Mouse (Mus musculus): ENCODE results near the gene H2afz.

H2afz gene

DNA sequence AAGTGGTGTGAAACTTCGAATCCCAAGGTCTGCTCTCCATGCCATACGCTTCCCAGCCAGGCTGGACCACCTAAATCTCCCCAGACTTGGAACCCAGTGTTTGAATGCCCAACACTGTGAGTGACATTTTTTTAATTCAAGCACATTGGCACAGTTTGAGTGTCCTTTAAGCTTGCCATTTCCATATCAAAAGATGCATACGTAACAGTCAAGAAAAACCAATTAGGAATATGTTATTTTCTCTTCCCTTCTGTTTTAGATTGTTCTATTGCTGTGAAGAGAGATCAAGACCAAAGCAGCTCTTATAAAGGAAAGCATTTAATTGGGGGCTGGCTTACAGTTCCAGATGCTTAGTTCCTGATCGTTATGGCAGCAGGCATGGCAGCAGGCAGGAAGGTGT is 2.9 kb upstream of the H2afz start:
- in situ Hi-C loops (cut with MboI; ENCODE audit: unreplicated experiment in 2 of 2) = loop anchor here (10.0 to 25.0 kb wide), 2 partner anchors 576 to 583 kb away; partner anchors contain the start of gene Adh5 (in 2 of the 2)

DNA sequence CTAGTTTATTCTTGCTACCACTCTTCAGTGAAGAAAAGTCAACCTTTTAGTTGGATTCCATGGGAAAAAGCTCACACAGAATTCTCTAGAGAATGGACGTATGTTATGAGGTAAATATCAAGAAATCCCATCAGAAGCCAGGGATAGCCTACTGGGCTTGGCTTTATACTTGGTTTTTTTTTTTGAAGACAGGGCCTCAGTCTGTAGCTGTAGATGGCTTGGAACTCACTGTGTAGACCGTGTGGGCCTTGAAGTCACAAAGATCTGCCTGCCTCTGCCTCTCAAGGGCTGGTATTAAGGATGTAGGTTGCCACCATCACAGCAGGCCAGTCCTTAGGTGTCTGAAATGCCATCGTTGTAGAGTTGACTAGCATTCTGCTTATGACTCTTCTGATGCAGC is 1.7 kb upstream of the H2afz start:
- in situ Hi-C loops (cut with MboI; ENCODE audit: unreplicated experiment in 2 of 2) = loop anchor here (10.0 to 25.0 kb wide), 2 partner anchors 575 to 582 kb away; partner anchors contain the start of gene Adh5 (in 2 of the 2)

DNA sequence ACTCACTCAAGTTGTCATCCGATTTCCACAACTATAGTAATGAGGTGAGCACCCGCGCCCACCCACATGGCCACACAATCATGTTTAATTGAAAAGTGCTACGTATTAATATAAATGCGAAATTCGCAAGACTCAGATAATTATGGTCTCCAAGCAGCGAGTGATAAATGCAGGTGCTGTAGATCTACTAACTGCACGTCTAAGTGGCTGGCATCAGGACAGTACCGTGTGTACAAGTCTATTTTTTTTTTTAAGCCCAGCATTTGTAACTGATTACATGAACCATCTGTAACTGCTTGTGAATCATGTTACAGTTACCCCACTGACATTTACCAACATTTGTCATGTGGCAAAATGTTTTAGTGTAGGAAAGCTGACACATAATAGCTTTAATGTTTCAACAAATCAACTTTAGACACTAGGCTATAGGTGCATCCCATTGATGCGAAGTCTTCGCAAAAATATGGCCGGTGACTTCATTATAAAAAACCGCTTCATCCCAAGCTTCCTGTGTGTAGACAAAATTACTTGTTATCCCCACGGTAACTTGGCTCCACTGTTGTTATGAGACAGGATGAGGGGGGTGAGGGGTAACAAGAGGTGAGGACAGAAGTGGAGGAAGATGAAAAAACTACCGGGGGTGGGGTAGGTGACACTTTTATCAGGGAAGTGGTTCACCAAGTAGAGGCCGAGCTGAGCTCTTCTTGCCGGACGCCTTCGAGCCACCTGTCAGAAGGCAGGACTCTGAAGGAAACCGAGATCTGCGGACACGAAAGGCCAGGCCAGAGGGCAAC is 760 bp upstream of the H2afz start:
- in situ Hi-C loops (cut with MboI; ENCODE audit: unreplicated experiment in 2 of 2) = loop anchor here (10.0 to 25.0 kb wide), 2 partner anchors 574 to 581 kb away; partner anchors contain the start of gene Adh5 (in 2 of the 2)

DNA sequence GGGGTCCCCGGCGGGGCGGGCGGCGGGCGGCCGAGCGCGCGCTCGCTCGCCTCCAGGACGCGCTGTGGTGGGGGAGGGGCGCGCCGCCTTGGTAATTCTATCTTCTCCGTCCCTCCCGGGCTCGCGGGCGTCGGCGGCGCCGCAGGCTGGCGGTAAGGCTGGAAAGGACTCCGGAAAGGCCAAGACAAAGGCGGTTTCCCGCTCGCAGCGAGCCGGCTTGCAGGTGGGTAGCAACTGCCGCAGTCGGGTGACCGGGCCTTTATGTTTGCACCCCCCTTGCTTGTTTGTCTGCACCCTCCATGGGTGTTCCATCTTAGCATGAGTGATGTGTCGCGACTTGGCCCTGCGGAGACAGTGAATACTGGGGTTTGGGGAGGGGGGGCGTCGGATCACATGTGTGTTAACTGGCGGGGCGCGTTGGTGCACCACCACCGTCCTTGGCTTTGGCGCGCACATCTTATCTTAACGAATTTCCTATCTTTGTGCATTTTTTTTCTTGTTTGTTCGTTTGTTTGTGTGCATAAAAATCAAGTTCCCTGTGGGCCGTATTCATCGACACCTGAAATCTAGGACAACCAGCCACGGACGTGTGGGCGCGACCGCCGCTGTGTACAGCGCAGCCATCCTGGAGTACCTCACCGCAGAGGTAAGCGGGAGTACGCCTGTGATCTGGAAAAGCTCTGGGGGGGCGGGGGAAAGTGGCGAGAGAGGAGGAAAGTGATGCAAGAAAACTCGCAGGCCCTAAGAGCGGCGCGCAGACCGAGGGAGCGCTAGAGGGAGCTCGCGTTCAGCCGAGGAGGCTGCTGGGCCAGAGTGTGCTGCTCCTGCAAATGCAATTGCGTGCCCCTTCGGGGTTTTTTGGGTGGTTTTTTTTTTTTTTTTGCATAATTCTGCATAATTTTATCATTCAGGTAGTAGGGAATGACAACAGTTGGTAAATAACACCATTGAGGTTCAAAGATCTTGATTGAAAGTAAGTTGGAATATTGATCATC is 998 bp downstream of the H2afz start:
- in situ Hi-C loops (cut with MboI; ENCODE audit: unreplicated experiment in 2 of 2) = loop anchor here (5.0 to 25.0 kb wide), 7 partner anchors 52 to 580 kb away; partner anchors contain the start of genes Adh5 (in 2 of the 2), Lamtor3 (in 2 of the 2), Mttp (in 1 of the 2) and Trmt10a (in 1 of the 2)

DNA sequence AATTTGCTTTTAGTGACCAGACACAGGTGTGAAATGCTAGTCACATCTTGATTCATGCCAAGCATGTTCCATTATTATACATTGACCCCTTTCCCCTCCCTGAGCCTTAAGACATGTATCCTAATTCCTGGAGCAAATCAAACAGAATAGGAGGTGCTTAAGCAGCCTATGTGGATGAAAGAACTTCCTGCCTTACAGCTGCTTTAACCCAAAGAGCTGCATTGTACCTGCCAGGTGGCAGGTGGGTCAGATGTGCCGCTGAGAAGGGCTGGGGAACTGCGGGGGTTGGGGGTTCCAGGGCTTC is 2.8 kb downstream of the H2afz start:
- in situ Hi-C loops (cut with MboI; ENCODE audit: unreplicated experiment in 2 of 2) = loop anchor here (5.0 to 25.0 kb wide), 7 partner anchors 50 to 578 kb away; partner anchors contain the start of genes Adh5 (in 2 of the 2), Lamtor3 (in 2 of the 2), Mttp (in 1 of the 2) and Trmt10a (in 1 of the 2)

DNA sequence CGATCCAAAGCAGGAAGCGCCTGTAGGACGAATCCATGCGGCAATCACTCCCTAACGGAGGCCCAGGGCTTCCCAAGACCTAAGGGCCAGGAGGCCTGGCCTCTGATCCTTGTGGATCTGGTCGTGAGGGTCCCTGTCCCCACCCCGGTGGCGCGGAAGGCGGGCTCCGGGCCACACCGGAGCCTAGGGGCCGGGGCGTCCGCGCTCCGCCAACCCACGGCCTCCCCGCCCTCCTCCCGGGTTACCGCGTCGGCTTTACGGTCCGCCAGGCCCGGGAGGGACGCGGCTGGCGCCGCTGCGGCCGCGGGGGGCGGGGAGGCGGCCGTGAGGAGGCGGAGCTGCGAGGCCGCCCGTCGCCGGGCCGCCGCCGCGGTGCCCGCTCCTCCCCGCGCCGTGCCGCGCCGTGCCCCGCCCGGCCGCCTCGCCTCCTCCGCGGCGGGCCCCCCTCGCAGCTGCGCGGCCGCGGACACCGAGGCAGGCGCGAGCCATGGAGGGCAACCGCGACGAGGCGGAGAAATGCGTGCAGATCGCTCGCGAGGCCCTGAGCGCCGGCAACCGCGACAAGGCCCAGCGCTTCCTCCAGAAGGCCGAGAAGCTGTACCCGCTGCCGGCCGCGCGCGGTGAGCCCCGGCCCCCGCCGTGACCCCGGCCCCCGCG is 3.3 kb downstream of the H2afz start, which contains the start of gene Dnajb14:
Dnajb14 (plus strand) TSS at position 239 of the 657 bp plus-strand sequence.
- in situ Hi-C loops (cut with MboI; ENCODE audit: unreplicated experiment in 2 of 2) = loop anchor here (5.0 to 25.0 kb wide), 7 partner anchors 50 to 577 kb away; partner anchors contain the start of genes Adh5 (in 2 of the 2), Lamtor3 (in 2 of the 2), Mttp (in 1 of the 2) and Trmt10a (in 1 of the 2)

DNA sequence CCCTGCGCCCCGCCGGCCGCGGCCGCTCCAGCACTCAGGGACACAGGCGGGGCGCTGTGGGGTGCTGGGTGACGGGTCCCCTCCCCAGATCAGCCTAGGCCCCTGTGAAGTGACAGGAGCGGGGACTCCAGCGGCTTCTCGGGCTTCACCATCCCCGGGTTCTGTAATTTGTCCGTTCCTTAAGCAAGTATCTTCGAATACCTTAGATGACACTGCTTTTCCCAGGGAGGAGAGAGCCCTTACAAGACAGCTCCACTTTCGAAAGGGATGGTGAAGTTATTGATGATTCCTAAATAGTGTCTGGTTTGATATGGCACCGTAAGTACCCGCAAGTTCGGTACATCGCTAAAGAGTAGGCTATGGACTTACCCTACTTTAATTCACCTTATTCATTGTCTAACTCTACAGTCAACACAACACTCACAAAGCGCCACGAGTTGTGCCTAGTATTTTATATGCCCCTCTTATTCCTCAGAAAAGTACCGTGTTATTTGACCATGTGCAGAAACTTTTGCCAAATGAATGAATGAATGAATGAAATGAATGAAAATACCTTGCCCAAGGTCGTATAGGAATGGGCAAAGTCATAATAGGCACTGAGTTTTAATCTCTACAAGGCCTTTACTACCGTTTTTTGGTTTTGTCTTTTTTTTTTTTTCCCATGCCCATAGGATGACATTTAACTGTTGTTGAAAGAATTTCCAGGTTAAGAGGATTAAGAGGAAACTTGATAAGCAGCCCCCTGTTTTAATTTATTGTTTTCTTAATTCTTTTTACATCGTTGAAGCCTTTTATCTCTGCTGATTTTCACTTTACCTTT is 4.0 kb downstream of the H2afz start:
- in situ Hi-C loops (cut with MboI; ENCODE audit: unreplicated experiment in 2 of 2) = loop anchor here (5.0 to 25.0 kb wide), 7 partner anchors 49 to 576 kb away; partner anchors contain the start of genes Adh5 (in 2 of the 2), Lamtor3 (in 2 of the 2), Mttp (in 1 of the 2) and Trmt10a (in 1 of the 2)

DNA sequence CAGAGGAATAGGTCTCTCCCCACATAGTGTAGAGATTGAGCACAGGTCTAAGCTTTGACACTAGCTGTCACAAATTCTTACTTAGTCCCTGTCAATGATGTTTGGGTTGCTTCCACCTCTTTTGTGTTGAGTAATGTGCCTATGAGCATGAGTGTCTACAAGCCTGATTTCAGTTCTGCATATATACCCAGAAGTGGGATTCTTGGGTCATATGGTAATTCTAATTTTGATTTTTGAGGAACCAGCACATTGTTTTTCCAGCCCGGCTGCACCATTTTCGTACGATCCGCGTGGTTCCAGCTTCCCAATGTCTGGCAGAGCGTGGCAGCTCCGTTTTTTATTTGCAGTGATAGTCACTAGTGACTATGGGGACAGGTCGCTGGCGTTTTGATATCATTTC is 5.1 kb downstream of the H2afz start:
- in situ Hi-C loops (cut with MboI; ENCODE audit: unreplicated experiment in 2 of 2) = loop anchor here (5.0 to 25.0 kb wide), 7 partner anchors 48 to 575 kb away; partner anchors contain the start of genes Adh5 (in 2 of the 2), Lamtor3 (in 2 of the 2), Mttp (in 1 of the 2) and Trmt10a (in 1 of the 2)

DNA sequence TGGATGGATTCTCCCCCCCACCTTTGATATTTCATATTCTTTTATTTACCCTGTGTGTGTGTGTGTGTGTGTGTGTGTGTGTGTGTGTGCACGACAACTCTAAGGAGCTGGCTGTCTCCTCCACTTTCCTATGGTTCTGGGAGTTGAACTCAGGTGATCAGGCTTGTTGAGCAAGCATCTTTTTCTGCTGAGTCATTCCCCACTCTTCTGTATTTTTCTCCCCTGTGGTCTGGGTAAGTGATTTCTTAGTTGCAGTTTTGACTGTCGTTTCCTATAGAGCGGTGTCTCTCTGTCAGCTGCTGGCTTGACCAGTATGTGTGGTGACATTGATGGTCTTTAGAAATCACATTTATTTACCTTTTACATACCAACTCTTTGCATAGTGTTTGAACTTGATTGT is 15.0 kb downstream of the H2afz start:
- in situ Hi-C loops (cut with MboI; ENCODE audit: unreplicated experiment in 2 of 2) = no loop called here

DNA sequence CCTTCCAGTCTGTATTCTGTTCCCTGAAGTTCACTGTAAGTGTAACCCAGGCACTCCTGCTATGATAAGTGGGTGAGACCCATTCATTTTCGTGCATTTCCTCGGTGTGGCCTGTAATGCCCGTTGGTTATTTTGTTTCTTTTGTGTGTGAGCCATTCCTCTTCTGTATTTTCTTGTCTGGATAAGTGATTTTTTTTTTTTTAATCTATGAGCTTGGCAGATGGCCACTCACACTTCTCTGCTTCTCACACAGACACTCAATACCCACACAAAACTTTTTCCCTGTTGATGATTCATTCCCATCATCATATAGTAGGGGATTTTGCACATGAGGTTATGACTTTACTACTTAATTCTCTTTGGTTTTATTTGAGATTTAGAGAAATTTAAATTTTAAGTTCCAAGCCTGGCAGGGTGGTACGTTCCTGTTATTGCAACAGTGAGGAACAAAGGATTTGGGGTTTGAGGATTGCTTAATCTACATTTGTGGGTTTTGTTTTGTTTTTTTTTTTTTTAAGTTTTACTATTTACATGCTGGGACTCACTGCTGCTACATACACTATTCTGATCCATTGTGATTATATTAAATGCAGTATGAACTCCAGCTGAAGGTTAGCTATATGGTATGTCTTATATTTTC is 15.9 kb downstream of the H2afz start:
- in situ Hi-C loops (cut with MboI; ENCODE audit: unreplicated experiment in 2 of 2) = no loop called here

DNA sequence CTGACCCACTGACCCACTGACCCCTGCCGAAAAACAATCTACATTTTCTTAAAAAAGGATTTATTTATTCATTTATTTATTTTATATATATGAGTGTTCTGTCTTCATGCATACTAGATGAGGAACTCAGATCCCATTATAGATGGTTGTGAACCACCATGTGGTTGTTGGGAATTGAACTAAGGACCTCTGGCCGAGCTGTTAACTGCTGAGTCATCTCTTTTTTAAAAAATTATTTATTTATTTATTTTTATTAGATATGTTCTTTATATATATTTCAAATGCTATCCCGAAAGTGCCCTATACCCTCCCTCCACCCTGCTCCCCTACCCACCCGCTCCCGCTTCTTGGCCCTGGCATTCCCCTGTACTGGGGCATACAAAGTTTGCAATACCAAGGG is 16.8 kb downstream of the H2afz start:
- in situ Hi-C loops (cut with MboI; ENCODE audit: unreplicated experiment in 2 of 2) = no loop called here

DNA sequence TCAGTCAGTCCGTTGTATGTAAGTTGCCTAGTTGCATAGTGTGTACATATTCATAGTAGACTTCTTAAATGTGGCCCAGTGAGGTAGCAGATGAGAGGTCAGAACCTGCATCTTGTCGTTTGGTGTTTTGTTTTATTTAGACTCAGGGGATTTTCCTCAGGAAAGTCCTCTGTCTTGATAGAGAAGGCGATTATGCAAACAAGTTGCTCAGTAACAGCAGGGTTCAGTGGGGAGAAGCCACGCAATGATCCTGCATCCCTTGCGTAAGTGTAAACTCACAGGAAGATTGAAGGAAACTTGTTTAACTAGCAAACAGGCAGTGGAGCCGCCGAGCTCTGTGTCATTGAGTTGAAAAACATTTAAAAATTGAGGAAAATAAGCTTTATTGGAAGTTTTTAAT is 23.7 kb downstream of the H2afz start:
- in situ Hi-C loops (cut with MboI; ENCODE audit: unreplicated experiment in 2 of 2) = no loop called here

DNA sequence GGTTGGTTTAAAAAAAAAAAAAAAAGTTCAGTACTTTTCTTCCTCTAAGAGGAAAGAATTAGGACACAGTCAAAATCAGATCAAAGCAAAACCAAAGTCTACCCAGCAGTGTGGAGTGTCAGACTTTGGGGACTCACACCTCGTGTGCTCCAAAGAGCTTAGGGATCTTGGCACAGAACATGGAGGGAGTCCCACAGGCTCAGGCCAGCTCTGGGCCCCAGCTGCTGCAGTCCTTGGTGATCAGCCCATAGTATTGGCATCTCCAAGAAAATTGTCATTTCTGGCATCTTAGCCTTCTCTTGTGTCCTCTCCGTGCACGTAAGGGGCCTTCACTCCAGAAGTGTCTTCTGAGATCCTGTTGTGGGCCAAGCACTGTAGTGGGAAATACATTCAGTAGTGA is 26.8 kb downstream of the H2afz start:
- in situ Hi-C loops (cut with MboI; ENCODE audit: unreplicated experiment in 2 of 2) = no loop called here

DNA sequence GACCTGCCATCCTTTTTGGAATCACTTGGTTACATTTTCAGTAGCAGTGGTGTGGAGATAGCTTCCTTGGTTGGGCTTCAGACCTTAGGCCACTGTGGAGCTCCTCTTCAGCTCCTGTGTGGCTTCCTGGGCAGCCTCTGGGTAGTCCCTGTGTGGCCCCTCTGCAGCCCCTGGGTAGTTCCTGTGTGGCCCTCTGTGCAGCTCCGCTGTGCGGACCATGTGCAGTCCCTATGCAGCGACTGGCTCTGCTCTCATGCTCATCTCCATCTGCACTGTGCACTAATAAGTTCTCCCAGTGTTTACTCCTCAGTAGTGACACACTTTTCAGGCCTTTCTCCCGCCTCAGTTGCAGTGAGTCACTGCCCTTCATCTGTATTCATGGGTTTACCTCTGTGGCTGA is 27.8 kb downstream of the H2afz start:
- in situ Hi-C loops (cut with MboI; ENCODE audit: unreplicated experiment in 2 of 2) = no loop called here

DNA sequence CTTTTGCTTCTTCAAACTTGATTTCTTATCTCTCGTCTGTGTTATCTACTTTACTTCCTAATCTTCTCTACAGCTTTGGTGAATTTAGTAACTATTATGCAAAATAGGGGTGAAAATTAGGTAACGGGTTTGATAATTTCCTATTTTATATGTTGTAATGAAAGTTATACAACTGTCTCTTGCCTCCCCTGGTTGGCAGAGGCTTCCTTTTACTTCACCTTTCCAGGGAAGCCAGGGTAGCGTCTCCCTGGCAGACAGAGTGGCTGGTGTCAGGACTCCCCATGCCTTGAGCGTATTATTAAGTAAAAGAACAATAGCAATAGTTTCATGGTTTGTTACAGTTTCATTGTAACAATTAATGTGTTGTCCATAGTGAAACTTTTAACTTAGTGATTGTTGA is 29.5 kb downstream of the H2afz start:
- in situ Hi-C loops (cut with MboI; ENCODE audit: unreplicated experiment in 2 of 2) = no loop called here

DNA sequence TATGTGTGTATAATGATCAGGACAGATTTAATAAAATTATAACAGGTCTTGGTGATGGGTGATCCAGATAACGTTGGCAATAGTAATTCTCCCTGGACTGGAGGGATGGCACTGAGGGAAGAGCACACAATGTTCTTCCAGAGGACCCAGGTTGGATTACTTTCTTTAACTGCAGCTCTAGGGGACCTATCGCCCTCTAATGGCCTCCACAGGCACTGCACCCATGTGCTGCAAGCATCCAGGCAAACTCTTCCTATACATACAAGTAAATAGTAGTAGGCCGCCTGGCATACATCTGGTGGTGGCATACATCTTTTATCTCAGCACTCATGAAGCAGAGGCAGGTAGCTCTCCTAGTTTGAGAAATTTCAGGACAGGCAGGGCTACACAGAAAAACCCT is 30.9 kb downstream of the H2afz start:
- in situ Hi-C loops (cut with MboI; ENCODE audit: unreplicated experiment in 2 of 2) = no loop called here

DNA sequence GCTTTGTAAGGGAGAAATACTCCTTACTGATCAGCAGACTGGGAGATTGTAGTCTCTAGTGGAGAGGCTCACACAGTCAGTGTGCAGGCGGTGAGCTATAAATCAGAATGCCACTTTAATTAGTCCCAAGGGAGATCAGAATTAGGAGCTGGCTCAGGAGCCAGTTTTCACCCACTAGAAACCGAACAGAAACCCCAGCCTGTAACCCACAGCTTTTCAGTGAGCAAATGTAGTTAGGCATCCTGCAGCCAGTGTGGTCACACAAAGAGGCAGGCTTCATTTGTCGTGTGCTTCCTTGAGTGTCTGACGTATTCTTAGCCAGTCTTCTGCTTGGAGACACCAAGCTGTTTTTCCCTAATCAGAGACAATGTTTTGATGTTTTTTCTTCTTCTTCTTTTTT is 32.1 kb downstream of the H2afz start:
- in situ Hi-C loops (cut with MboI; ENCODE audit: unreplicated experiment in 2 of 2) = no loop called here

DNA sequence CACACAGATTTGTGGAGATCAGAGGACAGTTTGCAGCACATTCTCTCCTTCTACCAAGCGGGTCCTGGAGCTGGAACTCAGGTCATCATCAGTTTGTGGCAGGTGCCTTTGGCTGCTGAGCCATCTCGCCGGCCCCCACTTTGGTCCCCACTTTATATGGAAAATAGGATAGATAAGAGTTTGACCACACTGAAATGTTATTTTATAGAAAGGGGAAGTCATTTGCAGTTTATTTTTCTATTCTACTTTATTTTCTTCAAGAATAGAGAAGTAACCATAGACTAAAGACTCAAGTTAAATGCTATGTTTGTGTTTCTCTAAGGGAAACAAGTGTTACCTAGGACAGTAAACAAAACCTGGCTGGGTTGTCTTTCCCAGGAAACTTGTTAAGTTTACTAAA is 32.6 kb downstream of the H2afz start:
- in situ Hi-C loops (cut with MboI; ENCODE audit: unreplicated experiment in 2 of 2) = no loop called here

DNA sequence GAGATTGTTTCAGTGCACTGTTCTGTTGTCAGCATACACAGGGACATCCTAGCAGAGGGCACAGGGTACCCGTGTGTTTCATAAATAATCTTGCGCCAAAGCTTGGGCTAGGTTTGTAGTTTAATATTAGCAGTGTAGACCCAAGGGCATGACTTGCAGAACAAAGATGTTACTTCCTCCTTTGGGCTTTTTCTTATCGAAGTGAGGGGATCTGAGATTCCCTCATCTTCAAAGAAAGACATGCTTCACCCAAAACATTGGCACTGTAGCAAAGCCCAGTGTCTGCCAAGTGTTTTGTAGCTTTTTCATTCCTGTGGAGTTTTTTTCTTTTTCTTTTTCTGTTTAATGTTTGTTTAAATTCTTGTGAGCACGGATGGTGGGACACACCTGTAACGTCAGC is 33.4 kb downstream of the H2afz start:
- in situ Hi-C loops (cut with MboI; ENCODE audit: unreplicated experiment in 2 of 2) = no loop called here
